Mouse (Mus musculus) retina, postnatal 1 day (tissue): Measurements from ENCODE around the gene Gm9887.

Source experiments
- DNase-seq: peaks from one replicate; pipeline ENCODE4 v3.0.0-alpha.2; 2012

Gm9887 gene

GRCm38 (mm10) chr12:69356546-69357299, 15.5 kb downstream of the Gm9887 start, which contains the start of gene Nemf:
TSS of gene Nemf (minus strand) at chr12:69357165.
- peak; percentile 94 for DNase-seq

- DNase-seq: no peak
Observed at GRCm38 (mm10) chr12:69351685-69352084, 20.6 kb downstream of the Gm9887 start.

GRCm38 (mm10) chr12:69349928-69350327, 22.3 kb downstream of the Gm9887 start:
- no peak for DNase-seq

- DNase-seq: peak; percentile 52
Observed at GRCm38 (mm10) chr12:69333547-69333946, 38.7 kb downstream of the Gm9887 start.

- no peak for DNase-seq
Observed at GRCm38 (mm10) chr12:69332147-69332546, 40.1 kb downstream of the Gm9887 start.

- DNase-seq: no peak
Observed at GRCm38 (mm10) chr12:69331187-69331586, 41.1 kb downstream of the Gm9887 start.
